Mouse (Mus musculus) regulatory T cell (primary cell): ENCODE data around the gene Zfp37.
"Not testable (repeated sequence)": the region's sequence is repeated elsewhere in the genome, so short reads cannot be mapped to it uniquely, and the experiment has no call there.

Experiments used
- in situ Hi-C: fragments of 300-600 bp; cut with MboI, MseI; formaldehyde crosslinking; loops from one replicate; pipeline ENCODE4 v1.15.1; 2025; ENCODE audit warnings: high pct_unique_total_duplicates

Zfp37 gene

DNA sequence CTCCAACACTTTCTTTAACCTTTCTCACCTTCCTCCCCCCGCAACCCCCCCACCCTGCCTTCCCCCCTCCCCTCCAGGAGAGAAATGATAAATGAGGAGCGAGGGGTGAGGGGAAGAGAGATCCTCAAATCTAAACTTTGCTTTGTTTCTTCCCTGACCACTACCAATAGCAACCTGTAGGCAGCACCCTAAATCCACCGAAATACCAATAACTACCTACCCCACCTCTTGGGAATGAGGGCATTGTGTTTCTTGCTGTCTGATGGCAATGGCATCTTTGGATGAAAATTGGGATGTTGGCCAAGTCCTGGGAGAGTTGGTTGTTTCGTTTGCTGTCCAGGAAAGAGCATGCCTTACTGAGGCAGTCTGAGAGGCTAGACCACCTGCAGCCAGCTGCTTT lies 20.8 kb downstream of the Zfp37 start:
- in situ Hi-C loops, result no loop called here

DNA sequence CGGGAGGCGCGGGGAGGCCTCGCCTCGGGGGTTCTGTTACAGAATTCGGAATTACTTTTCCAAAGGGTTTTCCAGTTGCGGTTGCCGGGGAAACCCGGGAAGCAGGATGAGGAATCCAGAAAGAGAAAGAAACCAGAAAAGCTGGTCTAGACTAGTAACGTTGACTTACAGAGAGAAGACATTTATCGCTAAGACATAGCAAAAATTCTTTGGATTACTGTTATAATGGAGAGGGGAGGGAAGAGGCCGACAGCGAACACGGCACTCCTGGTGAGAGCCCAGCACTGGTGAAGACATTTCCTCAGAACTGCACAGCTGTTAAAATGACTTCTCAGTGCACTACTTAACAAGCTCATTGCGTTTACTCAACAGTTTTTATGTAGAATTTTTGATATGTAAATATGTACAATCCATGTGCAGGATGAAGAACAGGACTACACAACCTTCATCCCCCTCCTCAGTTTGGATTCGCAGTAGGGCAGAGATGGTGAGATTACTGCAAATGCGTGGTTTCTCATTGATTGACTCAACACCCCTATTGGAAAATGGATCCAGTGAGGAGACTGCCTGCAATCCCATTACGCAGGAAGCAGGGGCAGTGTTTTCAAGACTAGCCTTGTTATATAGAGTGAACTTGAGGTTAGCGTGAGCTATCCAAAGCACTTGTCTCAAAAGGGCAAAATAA lies 22.0 kb downstream of the Zfp37 start:
- in situ Hi-C loops, result no loop called here

GRCm38 (mm10) chr4:62207851-62208695 lies 22.8 kb downstream of the Zfp37 start:
- in situ Hi-C loops, result no loop called here

- in situ Hi-C loops, result no loop called here
These were observed 30.8 kb downstream of the Zfp37 start for GRCm38 (mm10) chr4:62199923-62200529.

DNA sequence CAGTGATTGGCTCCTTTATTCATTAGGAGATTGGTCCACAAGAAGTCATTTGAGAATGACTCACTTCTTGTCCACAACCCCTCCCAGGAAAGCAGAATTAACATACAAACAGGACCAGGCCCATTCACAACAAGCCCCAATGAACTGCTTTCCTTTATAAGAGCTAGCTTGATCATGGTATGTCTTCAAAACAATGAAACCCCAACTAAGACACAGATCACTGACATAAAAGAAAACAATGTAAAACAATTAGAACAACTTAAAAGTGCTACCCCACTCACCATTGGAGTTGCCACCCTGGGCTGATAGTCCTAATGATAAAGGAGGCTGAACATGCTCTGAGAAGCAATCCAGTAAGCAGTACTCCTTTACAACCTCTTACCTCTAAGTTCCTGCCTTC lies 42.1 kb downstream of the Zfp37 start:
- in situ Hi-C loops, result no loop called here

DNA sequence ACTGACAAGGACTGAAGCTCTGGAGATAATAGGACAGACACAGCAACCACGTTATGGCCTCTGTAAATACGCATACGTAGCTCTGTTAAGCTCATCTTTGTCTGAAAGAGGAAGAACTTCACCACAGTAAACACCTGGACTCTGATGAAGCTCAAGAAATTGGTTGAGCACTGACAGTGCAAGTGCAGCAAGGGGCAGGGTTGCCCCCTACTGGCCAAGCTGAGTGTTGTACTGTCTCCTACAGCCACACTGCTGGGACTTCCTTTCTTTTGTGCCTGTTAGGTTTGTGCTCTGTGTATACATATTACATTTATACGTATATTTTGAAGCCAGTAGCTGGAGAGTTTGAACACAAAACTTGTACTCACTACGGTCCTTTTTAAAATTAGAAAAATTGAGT lies 53.6 kb downstream of the Zfp37 start:
- in situ Hi-C loops, result no loop called here

DNA sequence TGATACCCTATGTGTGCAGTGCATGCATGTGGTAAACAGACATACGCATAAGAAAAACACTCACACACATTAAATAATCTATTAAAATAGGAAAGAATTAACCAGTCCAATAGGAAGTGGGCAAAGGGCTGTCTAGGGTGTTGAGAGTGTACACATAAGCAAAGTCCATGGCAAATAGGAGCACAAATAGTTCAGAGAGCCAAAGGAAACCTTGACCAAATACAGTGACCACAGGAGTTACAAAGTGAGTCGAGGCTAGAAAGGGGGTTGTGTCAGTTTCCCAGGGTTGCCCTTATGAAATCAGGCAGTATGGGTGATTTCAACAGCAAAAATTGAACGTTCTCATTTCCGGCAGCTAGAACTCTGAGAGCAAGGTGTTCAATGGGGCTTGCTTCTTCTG lies 56.4 kb downstream of the Zfp37 start:
- in situ Hi-C loops, result no loop called here

- in situ Hi-C loops, result not testable (repeated sequence)
These were observed 63.2 kb downstream of the Zfp37 start for GRCm38 (mm10) chr4:62167636-62168035.

- in situ Hi-C loops, result no loop called here
These were observed 72.4 kb downstream of the Zfp37 start for GRCm38 (mm10) chr4:62158401-62158800.

GRCm38 (mm10) chr4:62150811-62151210 lies 80.0 kb downstream of the Zfp37 start, which contains the start of gene Mup21:
Mup21 (minus strand) TSS chr4:62150863.
- in situ Hi-C loops, result no loop called here
